ENCODE assay signal across 8 mouse cellular contexts in genomic region chr8:47674140-47674776, GRCm38 (mm10). TPM values are rescaled to one million over a fixed set of nuclear protein-coding genes. Genes with fewer than 3 reads are reported as not detected.
A peak's percentile ranks its signal among the peaks of the same experiment; 100 is the strongest.
DNase-seq lines count a peak whose midpoint lies in the region; ATAC-seq and TF ChIP-seq lines count a peak whose summit lies in the region.

No protein-coding gene starts in this region.

- H3K27me3 ChIP-seq in cerebellum, adult 2 months (ENCODE audit: control insufficient read depth, insufficient read depth, low read length): no peaks in the 10 kb centered on the region
- no peaks in the 10 kb centered on the region for H3K27me3 ChIP-seq in forebrain, embryonic 13.5 days
- H3K27me3 ChIP-seq in liver, embryonic 13.5 days: no peaks in the 10 kb centered on the region
- H3K27me3 ChIP-seq in stomach, postnatal 0 days (ENCODE audit: control insufficient read depth, insufficient read depth, low read length): no peaks in the 10 kb centered on the region

- TF ChIP-seq POLR2A in cerebellum, adult 2 months (IDR thresholded peaks at IDR 0.05; ENCODE audit: borderline replicate concordance, insufficient read depth, low read length): no peak

- under 1% methylated on average over 49 of the region's 59 CpGs for WGBS in cerebellum, adult 2 months
- 1% methylated on average over 30 of the region's 59 CpGs for WGBS in forebrain, embryonic 13.5 days
- WGBS in liver, embryonic 13.5 days (ENCODE audit: insufficient replicate concordance): under 1% methylated on average over 52 of the region's 59 CpGs
- WGBS in stomach, postnatal 0 days: 0% methylated on average over 45 of the region's 59 CpGs

- H3K4me1 ChIP-seq in cerebellum, adult 2 months (ENCODE audit: control insufficient read depth, insufficient read depth, low read length): no peaks in the 10 kb centered on the region
- H3K4me1 ChIP-seq in forebrain, embryonic 13.5 days: peaks cover 15% of the 10 kb centered on the region; the same call in 1 of the 2 replicates
- H3K4me1 ChIP-seq in liver, embryonic 13.5 days (replicated peaks): peaks cover 30% of the 10 kb centered on the region
- no peaks in the 10 kb centered on the region for H3K4me1 ChIP-seq in stomach, postnatal 0 days (replicated peaks; ENCODE audit: control insufficient read depth, insufficient read depth)

- peak overlapping the region; percentile 20 for H3K27ac ChIP-seq in cerebellum, adult 2 months (ENCODE audit: insufficient read depth, low read length)
- peak overlapping the region; percentile 80 for H3K27ac ChIP-seq in forebrain, embryonic 13.5 days
- peak overlapping the region; percentile 93 for H3K27ac ChIP-seq in liver, embryonic 13.5 days
- peak overlapping the region; percentile 93 for H3K27ac ChIP-seq in stomach, postnatal 0 days (replicated peaks)

- no peaks in the 10 kb centered on the region for H3K9me3 ChIP-seq in forebrain, embryonic 13.5 days (replicated peaks)
- H3K9me3 ChIP-seq in liver, embryonic 13.5 days (replicated peaks): no peaks in the 10 kb centered on the region
- H3K9me3 ChIP-seq in stomach, postnatal 0 days (ENCODE audit: control insufficient read depth, low read length): no peaks in the 10 kb centered on the region

- no peaks in the 10 kb centered on the region for H3K36me3 ChIP-seq in forebrain, embryonic 13.5 days (ENCODE audit: poor library complexity, severe bottlenecking)
- H3K36me3 ChIP-seq in liver, embryonic 13.5 days: peaks cover 6% of the 10 kb centered on the region
- H3K36me3 ChIP-seq in stomach, postnatal 0 days (ENCODE audit: control insufficient read depth, insufficient read depth, low read length): no peaks in the 10 kb centered on the region

- DNase-seq in cerebellum, adult 2 months: no peak
- DNase-seq in cerebellum, postnatal 25 days: no peak
- peak; percentile 14 for DNase-seq in retina, postnatal 7 days (ENCODE audit: low read depth, low spot score)
- no peak for DNase-seq in retina, embryonic 14.5 days (ENCODE audit: low spot score)
- peak; percentile 42 for DNase-seq in liver, embryonic 13.5 days
- DNase-seq in stomach, postnatal 0 days (ENCODE audit: low spot score): no peak
- no peak for DNase-seq in ovary, adult 18-20 months (ENCODE audit: low spot score)

- H3K4me2 ChIP-seq in forebrain, embryonic 13.5 days: peak overlapping the region; percentile 81
- peak overlapping the region; percentile 94 for H3K4me2 ChIP-seq in liver, embryonic 13.5 days
- peak overlapping the region; percentile 78 for H3K4me2 ChIP-seq in stomach, postnatal 0 days (replicated peaks; ENCODE audit: low read depth)

- TF ChIP-seq EP300 in stomach, postnatal 0 days (optimal IDR thresholded peaks at IDR 0.05): no peak

- TF ChIP-seq CTCF in cerebellum, adult 2 months (IDR thresholded peaks at IDR 0.05; ENCODE audit: borderline replicate concordance, insufficient read depth, low read depth, low read length): no peak
- peak; percentile 0; the same call in 1 of the 2 replicates for TF ChIP-seq CTCF in stomach, postnatal 0 days (IDR thresholded peaks at IDR 0.05; ENCODE audit: low read depth)

- H3K9ac ChIP-seq in forebrain, embryonic 13.5 days: peak overlapping the region; percentile 86
- H3K9ac ChIP-seq in liver, embryonic 13.5 days: peak overlapping the region; percentile 95
- peak overlapping the region; percentile 86 for H3K9ac ChIP-seq in stomach, postnatal 0 days (ENCODE audit: low read length)

- ATAC-seq in forebrain, embryonic 13.5 days: peak; percentile 36
- ATAC-seq in liver, embryonic 13.5 days (ENCODE audit: low read depth): peak; percentile 2
- ATAC-seq in stomach, postnatal 0 days (ENCODE audit: low FRiP score, low TSS enrichment): peak; percentile 35

- H3K4me3 ChIP-seq in cerebellum, adult 2 months (replicated peaks; ENCODE audit: insufficient read depth, low read depth, low read length): peak overlapping the region; percentile 83
- H3K4me3 ChIP-seq in forebrain, embryonic 13.5 days: peak overlapping the region; percentile 96
- H3K4me3 ChIP-seq in liver, embryonic 13.5 days (replicated peaks): peak overlapping the region; percentile 95
- H3K4me3 ChIP-seq in stomach, postnatal 0 days (ENCODE audit: low read depth, low read length): peak overlapping the region; percentile 96

RNA-seq across cellular contexts. Expression of gene Ing2, which starts 1.1 kb away (rescaled TPM):
- polyA plus RNA-seq in cerebellum, adult 2 months (2012; rRNA removed): 15.4 and 20.4 TPM in 2 replicates
- polyA plus RNA-seq in forebrain, embryonic 13.5 days (2015; fragmentation: Nextera tagmentation; extraction: Ambion mirVana): 6.5 and 7.5 TPM in 2 replicates
- 8.6 and 9.9 TPM in 2 replicates for polyA plus RNA-seq in liver, embryonic 13.5 days (2015; fragmentation: Nextera tagmentation; extraction: Ambion mirVana)
- polyA plus RNA-seq in stomach, postnatal 0 days (2015; fragmentation: Nextera tagmentation; extraction: Ambion mirVana): 9.9 and 12.8 TPM in 2 replicates

RNA-seq across cellular contexts. Expression of gene Cdkn2aip, which starts 39.5 kb away (rescaled TPM):
- 10.3 and 11.1 TPM in 2 replicates for polyA plus RNA-seq in cerebellum, adult 2 months (2012; rRNA removed)
- polyA plus RNA-seq in forebrain, embryonic 13.5 days (2015; fragmentation: Nextera tagmentation; extraction: Ambion mirVana): 47.3 and 47.9 TPM in 2 replicates
- 13.5 and 16.1 TPM in 2 replicates for polyA plus RNA-seq in liver, embryonic 13.5 days (2015; fragmentation: Nextera tagmentation; extraction: Ambion mirVana)
- polyA plus RNA-seq in stomach, postnatal 0 days (2015; fragmentation: Nextera tagmentation; extraction: Ambion mirVana): 13.0 and 13.1 TPM in 2 replicates

Comparison
In these comparisons a context has a peak if more than half of its experiments do, and no peak if none do; other contexts are left out.
1. DNase-seq: peak in retina, postnatal 7 days (single experiment) and liver, embryonic 13.5 days (single experiment); none in cerebellum, adult 2 months (0 of 2), cerebellum, postnatal 25 days (0 of 2), retina, embryonic 14.5 days (single experiment), stomach, postnatal 0 days (single experiment) and ovary, adult 18-20 months (single experiment).
2. H3K27ac ChIP-seq: peak in every context shown above with its lines; median percentile 93 in liver, embryonic 13.5 days; 93 in stomach, postnatal 0 days; 80 in forebrain, embryonic 13.5 days; 20 in cerebellum, adult 2 months.
3. Peak in every context shown above with its lines, with median percentiles within 50 percentile points of each other: H3K4me3 ChIP-seq, ATAC-seq, H3K4me2 ChIP-seq and H3K9ac ChIP-seq.